14 mouse cellular contexts compared by ENCODE assay signal in the genomic region with DNA sequence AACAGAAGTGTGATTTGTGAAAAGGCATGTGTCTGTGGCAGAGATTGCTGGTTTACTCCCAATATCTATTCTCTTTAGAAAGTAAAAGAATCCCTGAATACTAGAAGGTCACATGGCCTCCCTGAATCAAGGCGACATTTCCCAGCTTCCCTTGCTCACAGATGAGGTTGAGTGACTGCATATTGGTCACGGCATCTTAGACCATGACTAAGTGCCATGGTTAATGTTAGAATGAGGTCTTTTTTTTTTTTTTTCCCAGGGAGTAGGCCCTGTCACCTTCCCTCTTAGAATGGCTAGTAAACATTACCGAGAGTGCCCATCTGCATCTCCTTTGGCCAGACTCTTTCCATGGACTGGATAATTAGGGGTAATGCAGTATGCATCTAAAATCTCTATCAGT. TPM values are rescaled to one million over a fixed set of nuclear protein-coding genes. Genes with fewer than 3 reads are reported as not detected.
"Had no signal": no experiment of that assay in that cellular context is flagged by ENCODE, and none has a peak within 500 bp of the region (broad histone marks: within the 10 kb centered on the region; RNA-seq: fewer than 3 reads in every experiment).

No protein-coding gene starts in this region.

- H3K27me3 ChIP-seq: limb, embryonic 12.5 days; liver, embryonic 13.5 days had no signal

- H3K9me3 ChIP-seq: limb, embryonic 12.5 days; liver, embryonic 13.5 days had no signal

- H3K27ac ChIP-seq: layer of hippocampus, adult 2 months; limb, embryonic 12.5 days; liver, embryonic 13.5 days had no signal

- ATAC-seq: inflammation-experienced regulatory T-cells, adult 6 months; intestine, postnatal 0 days had no signal

- DNase-seq: kidney, postnatal 4 days; liver; liver, embryonic 13.5 days; lung, adult 18-20 months; retina, postnatal 1 day; right cerebral cortex, postnatal 4 days; spleen, adult 18-20 months; thymus, adult 18-20 months; thymus, postnatal 14 days had no signal

- H3K4me1 ChIP-seq: liver, embryonic 13.5 days had no signal

- H3K4me2 ChIP-seq: limb, embryonic 12.5 days; liver, embryonic 13.5 days had no signal

- H3K9ac ChIP-seq: limb, embryonic 12.5 days; liver, embryonic 13.5 days had no signal

- H3K4me3 ChIP-seq: layer of hippocampus, adult 2 months; limb, embryonic 12.5 days; liver, embryonic 13.5 days had no signal

- H3K36me3 ChIP-seq: limb, embryonic 12.5 days; liver, embryonic 13.5 days had no signal

RNA-seq across cellular contexts. Expression of gene Pax6, which starts 41.8 kb away (rescaled TPM):
- polyA plus RNA-seq: limb, embryonic 12.5 days; lung, embryonic 16.5 days had no signal
